Mouse (Mus musculus) cerebellum, adult 2 months (tissue): ENCODE data around the gene Fahd2a.

Experiments used
- CTCF ChIP-seq: fragments of 200-500 bp; IDR thresholded peaks from 2 replicates; pipeline ENCODE4 v1.5.1; 2011; ENCODE audit warnings: low read depth, mild to moderate bottlenecking, control low read depth, low read length, moderate library complexity, borderline replicate concordance; ENCODE audit not compliant: insufficient read depth
- POLR2A ChIP-seq: fragments of 200-500 bp; IDR thresholded peaks from 2 replicates; pipeline ENCODE4 v1.6.1; 2011; ENCODE audit warnings: low read length, control low read depth, borderline replicate concordance; ENCODE audit not compliant: insufficient read depth

GRCm38 (mm10) chr2:127415806-127416205 is 28.6 kb downstream of the Fahd2a start:
- no peak for TF ChIP-seq CTCF
- no peak for TF ChIP-seq POLR2A
